Mouse (Mus musculus) small intestine, adult 2 months (tissue): ENCODE results near the gene 4931409K22Rik. TPM values are rescaled to one million over a fixed set of nuclear protein-coding genes. Genes with fewer than 3 reads are reported as not detected.

ENCODE experiments used
- H3K27ac ChIP-seq: fragments of 200-500 bp; 2 replicates; pipeline ENCODE4 v1.5.1; 2012; ENCODE audit warnings: low read depth, low read length, control low read depth, inconsistent platforms; ENCODE audit not compliant: insufficient read depth
- H3K27me3 ChIP-seq: fragments of 200-500 bp; 2 replicates; pipeline ENCODE4 v1.6.1; 2012; ENCODE audit warnings: mild to moderate bottlenecking, moderate library complexity, low read length, inconsistent platforms; ENCODE audit not compliant: control insufficient read depth, insufficient read depth
- H3K36me3 ChIP-seq: fragments of 200-500 bp; 2 replicates; pipeline ENCODE4 v1.6.1; 2012; ENCODE audit warnings: mild to moderate bottlenecking, low read length, control low read depth, inconsistent platforms; ENCODE audit not compliant: control insufficient read depth, insufficient read depth
- H3K4me1 ChIP-seq: fragments of 200-500 bp; 2 replicates; pipeline ENCODE4 v1.6.1; 2012; ENCODE audit warnings: low read length, inconsistent platforms, mixed read lengths; ENCODE audit not compliant: control insufficient read depth, insufficient read depth, insufficient read length
- H3K4me3 ChIP-seq: fragments of 200-500 bp; 2 replicates; pipeline ENCODE4 v1.5.1; 2012; ENCODE audit warnings: low read depth, mild to moderate bottlenecking, control low read depth, inconsistent platforms, low read length, moderate library complexity
- CTCF ChIP-seq: fragments of 200-500 bp; IDR thresholded peaks from 2 replicates; pipeline ENCODE4 v1.5.1; 2012; ENCODE audit warnings: low read depth, mild to moderate bottlenecking, control low read depth, inconsistent platforms, low read length, moderate library complexity, mixed read lengths; ENCODE audit not compliant: insufficient replicate concordance, insufficient read length; ENCODE audit errors: extremely low read depth
- POLR2A ChIP-seq: fragments of 200-500 bp; IDR thresholded peaks from 2 replicates; pipeline ENCODE4 v1.6.1; 2012; ENCODE audit warnings: low read depth, mild to moderate bottlenecking, control low read depth, inconsistent platforms, low read length, moderate library complexity
- WGBS: fragments of 180-500 bp; shearing (Covaris S2); methylation state at CpG from one replicate; pipeline ENCODE4 v1.1.7; 2018; 5-methylcytosine and 5-hydroxymethylcytosine counted together
- polyA plus RNA-seq: library from polyadenylated mRNA; depleted of rRNA; stranded (reverse); fragments of >200 nt; gene quantifications from 2 replicates; pipeline ENCODE4 v1.2.3, GENCODE M21; 2012

The 4931409K22Rik gene
- polyA plus RNA-seq, 1 experiment: not detected

GRCm38 (mm10) chr5:24553621-24554244, 2.9 kb downstream of the 4931409K22Rik start:
- Histone ChIP-seq H3K4me1 (no peaks in the 10 kb centered on the region; the same call in 1 of the 2 replicates), H3K4me3 (no peak overlapping the region), H3K27ac (no peak overlapping the region), H3K27me3 (peaks cover 4% of the 10 kb centered on the region; the same call in 1 of the 2 replicates), H3K36me3 (no peaks in the 10 kb centered on the region)
- 70% methylated on average over 5 of the region's 5 CpGs for WGBS
- no peak for TF ChIP-seq POLR2A

- H3K4me3 ChIP-seq: no peak overlapping the region
- no peaks in the 10 kb centered on the region for H3K36me3 ChIP-seq
- 36% methylated on average over 2 of the region's 2 CpGs for WGBS
- no peaks in the 10 kb centered on the region; the same call in 1 of the 2 replicates for H3K4me1 ChIP-seq
- H3K27me3 ChIP-seq: peaks cover 4% of the 10 kb centered on the region; the same call in 1 of the 2 replicates
- no peak for TF ChIP-seq POLR2A
- no peak for TF ChIP-seq CTCF
- H3K27ac ChIP-seq: no peak overlapping the region
Observed at GRCm38 (mm10) chr5:24551317-24551688, 5.3 kb downstream of the 4931409K22Rik start.

- H3K36me3 ChIP-seq: no peaks in the 10 kb centered on the region
- no peak overlapping the region for H3K27ac ChIP-seq
- no peaks in the 10 kb centered on the region; the same call in 1 of the 2 replicates for H3K4me1 ChIP-seq
- WGBS: 20% methylated on average over 26 of the region's 26 CpGs
- no peak overlapping the region for H3K4me3 ChIP-seq
- H3K27me3 ChIP-seq: peaks cover 4% of the 10 kb centered on the region; the same call in 1 of the 2 replicates
- TF ChIP-seq POLR2A: no peak
- no peak for TF ChIP-seq CTCF
Observed at GRCm38 (mm10) chr5:24550598-24551316, 5.9 kb downstream of the 4931409K22Rik start.

GRCm38 (mm10) chr5:24542643-24543042, 14.0 kb downstream of the 4931409K22Rik start:
- Histone ChIP-seq H3K4me3 (no peak overlapping the region), H3K27ac (no peak overlapping the region), H3K27me3 (no peaks in the 10 kb centered on the region; the same call in 1 of the 2 replicates), H3K4me1 (peaks cover 5% of the 10 kb centered on the region; the same call in 1 of the 2 replicates), H3K36me3 (no peaks in the 10 kb centered on the region)
- WGBS: 71% methylated on average over 7 of the region's 7 CpGs
- TF ChIP-seq POLR2A (no peak), CTCF (no peak)

- 22% methylated on average over 6 of the region's 6 CpGs for whole genome bisulfite sequencing
- Histone ChIP-seq H3K4me1 (peaks cover 5% of the 10 kb centered on the region; the same call in 1 of the 2 replicates), H3K36me3 (no peaks in the 10 kb centered on the region), H3K27ac (no peak overlapping the region), H3K27me3 (no peaks in the 10 kb centered on the region; the same call in 1 of the 2 replicates), H3K4me3 (no peak overlapping the region)
- TF ChIP-seq POLR2A (no peak), CTCF (no peak)
Observed at GRCm38 (mm10) chr5:24541144-24541569, 15.5 kb downstream of the 4931409K22Rik start.

- Histone ChIP-seq H3K36me3 (no peaks in the 10 kb centered on the region), H3K27ac (no peak within 1 kb of the TSS), H3K27me3 (no peaks in the 10 kb centered on the region; the same call in 1 of the 2 replicates), H3K4me3 (peak within 1 kb of the TSS; percentile 30), H3K4me1 (peaks cover 5% of the 10 kb centered on the region; the same call in 1 of the 2 replicates)
- TF ChIP-seq CTCF (no peak), POLR2A (no peak)
- 16% methylated on average over 14 of the region's 14 CpGs for WGBS
Observed at GRCm38 (mm10) chr5:24540387-24541143, 16.0 kb downstream of the 4931409K22Rik start, which contains the start of gene Asb10. Gene Asb10 (minus strand): TSS chr5:24540978.

- Histone ChIP-seq H3K4me3 (no peak overlapping the region), H3K27me3 (no peaks in the 10 kb centered on the region; the same call in 1 of the 2 replicates), H3K36me3 (no peaks in the 10 kb centered on the region), H3K4me1 (peaks cover 5% of the 10 kb centered on the region; the same call in 1 of the 2 replicates), H3K27ac (no peak overlapping the region)
- WGBS: 82% methylated on average over 22 of the region's 22 CpGs
- TF ChIP-seq POLR2A (no peak), CTCF (no peak)
Observed at GRCm38 (mm10) chr5:24539571-24540296, 16.9 kb downstream of the 4931409K22Rik start.
